Mouse (Mus musculus) CD8-positive naive resting alpha-beta T cell, adult 2 months (primary cell): ENCODE measurements around the gene Hoxd8.

Source experiments
- DNase-seq, 2 experiments: peaks; one replicate each; pipeline ENCODE4 v3.0.0; 2022; ENCODE audit warnings: low read depth in 2 of 2, low spot score in 2 of 2

Gene Hoxd8

GRCm38 (mm10) chr2:74685059-74685603, 19.3 kb upstream of the Hoxd8 start:
- DNase-seq, result no peak

- DNase-seq, result no peak
Measured at GRCm38 (mm10) chr2:74686301-74686987, 18.0 kb upstream of the Hoxd8 start.

- DNase-seq, result no peak
Measured at GRCm38 (mm10) chr2:74686988-74687697, 17.3 kb upstream of the Hoxd8 start.

GRCm38 (mm10) chr2:74687698-74688555, 16.5 kb upstream of the Hoxd8 start:
- DNase-seq, result no peak

DNA sequence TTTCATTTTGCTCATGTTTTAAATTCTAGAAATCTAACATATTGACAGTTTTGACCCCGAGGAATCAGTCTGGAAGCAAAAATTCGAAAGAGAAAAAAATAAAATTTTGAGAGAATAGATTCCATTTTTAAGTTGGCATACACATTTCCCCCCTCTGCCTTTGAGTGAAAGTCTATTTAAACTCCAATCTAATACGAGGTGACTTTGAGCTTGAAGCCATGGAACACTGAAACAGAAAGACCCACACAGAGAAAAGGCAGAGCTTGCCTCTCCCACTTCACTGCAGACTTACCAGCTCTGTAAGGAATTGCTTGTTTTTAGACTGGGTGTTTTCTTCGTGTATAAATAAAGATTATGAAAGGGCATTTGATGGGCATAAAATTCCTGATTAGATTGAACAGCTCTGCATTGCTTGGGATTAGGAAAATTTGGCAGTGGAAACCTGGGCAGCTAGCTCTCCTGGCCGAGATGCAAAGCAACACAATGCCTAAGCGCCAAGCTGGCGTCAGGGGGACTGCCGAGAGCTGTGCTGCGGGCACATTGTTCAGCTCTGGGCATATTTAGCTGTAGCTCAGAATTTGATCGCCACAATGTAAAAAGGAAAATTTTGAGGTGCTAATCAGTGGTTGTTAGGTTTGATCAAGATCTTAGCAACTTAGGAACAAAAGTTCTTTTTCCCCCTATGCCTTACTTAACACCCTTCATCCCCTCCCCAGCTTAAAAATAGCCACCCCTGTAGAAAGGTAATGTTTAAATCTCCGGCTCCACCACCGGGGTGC, 15.4 kb upstream of the Hoxd8 start:
- DNase-seq, result no peak

DNA sequence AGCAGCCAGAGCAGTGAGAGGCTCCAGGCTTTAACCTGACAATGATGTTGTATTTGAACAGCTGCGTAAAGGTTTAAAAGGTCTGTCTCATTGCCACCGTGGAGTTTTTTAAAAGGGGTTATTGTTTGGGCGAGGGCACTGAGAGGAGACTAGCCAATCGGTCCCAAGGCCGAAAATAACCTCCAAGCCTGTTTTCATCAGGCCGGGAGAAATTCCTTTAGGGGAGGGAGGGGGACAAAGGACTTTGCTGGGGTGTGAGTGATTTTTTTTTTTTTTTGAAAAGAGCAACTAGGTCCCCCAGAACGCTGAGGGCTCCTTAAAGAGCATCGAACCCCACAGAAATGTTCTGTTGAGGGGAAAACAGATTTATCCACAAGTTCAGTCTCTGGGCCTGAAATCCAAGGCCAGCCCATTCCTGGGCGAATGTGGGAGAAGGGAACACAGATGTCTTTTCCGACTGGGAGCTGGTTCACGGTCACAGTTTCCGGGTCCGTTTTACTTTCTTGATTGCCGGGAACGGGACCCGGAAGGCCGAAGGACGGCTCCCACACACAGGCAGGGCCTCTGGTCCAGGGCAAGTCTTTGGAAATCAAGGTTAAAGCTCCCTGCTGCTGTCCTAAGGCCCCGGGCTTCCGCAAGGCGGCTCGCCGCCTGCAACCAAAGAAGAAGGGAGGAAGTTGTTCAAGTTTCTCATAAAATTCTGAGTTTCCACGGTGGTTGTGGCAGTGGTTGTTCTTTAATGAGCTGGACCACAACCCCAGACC, 14.7 kb upstream of the Hoxd8 start:
- no peak for DNase-seq

- DNase-seq, result no peak
Measured at GRCm38 (mm10) chr2:74690338-74690716, 14.1 kb upstream of the Hoxd8 start.

DNA sequence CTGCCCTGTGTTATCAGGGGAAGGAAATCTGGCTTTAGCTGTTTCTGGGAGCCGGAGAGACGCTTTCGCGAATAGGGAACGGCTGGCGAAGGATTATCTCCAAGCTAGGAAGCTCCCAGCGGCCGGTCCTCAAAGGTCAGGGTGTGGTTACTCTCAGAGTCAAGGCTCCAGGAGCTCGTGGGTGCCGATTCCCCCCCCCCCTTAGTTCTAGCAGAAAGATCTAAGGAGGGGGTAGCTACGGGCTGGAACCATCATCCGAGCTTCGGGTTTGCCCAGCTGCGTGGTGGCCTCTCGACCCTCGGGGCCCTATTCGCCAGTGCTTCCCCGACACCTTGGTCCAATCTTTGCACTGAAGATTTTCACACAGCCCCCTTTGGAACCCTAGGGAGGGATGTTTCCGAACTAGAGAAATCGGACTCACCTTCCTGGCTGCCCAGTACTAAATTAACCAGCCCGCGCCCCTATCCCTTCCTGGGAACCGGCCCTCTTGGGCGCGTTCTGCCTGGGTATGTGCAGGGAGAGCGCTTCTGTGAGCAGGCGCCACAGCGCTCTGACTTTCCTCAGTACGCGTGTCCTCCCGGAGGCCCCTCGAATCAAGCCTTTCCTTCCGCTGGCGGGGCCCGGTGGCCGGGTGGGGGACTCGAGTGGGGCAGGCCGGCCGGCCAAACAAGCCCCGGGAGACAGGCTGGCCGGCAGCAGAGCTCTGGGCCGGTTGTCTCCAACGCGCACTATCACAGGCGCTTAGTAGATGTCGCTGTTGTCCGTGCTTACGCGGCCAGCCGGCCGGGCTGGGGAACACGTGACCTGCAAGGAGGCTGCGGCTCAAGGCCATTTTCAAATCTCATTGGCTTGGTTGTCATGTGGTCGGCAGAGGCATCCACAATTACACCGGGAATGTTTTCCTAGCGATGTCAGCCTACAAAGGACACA, 13.1 kb upstream of the Hoxd8 start, which contains the start of gene Hoxd10:
Hoxd10 (plus strand) TSS at position 903 of the 930 bp plus-strand sequence.
- no peak for DNase-seq

GRCm38 (mm10) chr2:74691995-74692807, 12.2 kb upstream of the Hoxd8 start:
- no peak for DNase-seq

DNA sequence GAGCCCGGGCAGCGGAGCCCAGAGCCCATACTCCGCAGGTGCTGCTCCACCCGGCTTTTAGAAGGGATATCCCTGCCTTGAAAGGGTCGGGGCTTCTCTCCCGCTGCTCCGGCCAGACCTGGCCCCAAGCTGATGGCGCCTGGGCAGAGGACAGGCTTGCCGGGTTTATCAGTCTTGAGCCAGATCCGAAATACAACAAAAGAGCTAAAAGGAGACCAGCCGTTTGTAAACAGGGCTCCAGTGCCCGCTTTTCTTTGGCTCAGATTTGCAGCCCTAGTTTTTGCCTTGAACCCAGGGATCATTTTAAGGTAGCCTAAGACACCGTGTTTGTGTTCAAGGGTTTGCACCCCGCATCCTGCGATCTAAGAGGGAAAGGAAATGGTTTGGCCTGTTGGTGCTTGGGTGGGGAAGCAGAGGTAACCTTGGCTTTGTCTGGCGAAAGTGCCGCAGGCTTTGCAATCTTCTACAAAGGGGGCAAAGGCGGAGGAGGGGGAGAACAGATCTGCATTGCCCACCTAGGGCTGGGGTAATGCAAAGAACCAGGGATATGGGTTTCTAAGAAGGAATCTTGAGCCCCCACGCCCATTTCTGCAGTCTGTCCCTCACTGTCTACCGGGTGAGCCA, 11.5 kb upstream of the Hoxd8 start:
- no peak for DNase-seq

GRCm38 (mm10) chr2:74693432-74693827, 11.0 kb upstream of the Hoxd8 start:
- no peak for DNase-seq

- no peak for DNase-seq
Measured at GRCm38 (mm10) chr2:74694066-74694465, 10.3 kb upstream of the Hoxd8 start.

- DNase-seq, result no peak
Measured at GRCm38 (mm10) chr2:74695383-74695782, 9.0 kb upstream of the Hoxd8 start.

DNA sequence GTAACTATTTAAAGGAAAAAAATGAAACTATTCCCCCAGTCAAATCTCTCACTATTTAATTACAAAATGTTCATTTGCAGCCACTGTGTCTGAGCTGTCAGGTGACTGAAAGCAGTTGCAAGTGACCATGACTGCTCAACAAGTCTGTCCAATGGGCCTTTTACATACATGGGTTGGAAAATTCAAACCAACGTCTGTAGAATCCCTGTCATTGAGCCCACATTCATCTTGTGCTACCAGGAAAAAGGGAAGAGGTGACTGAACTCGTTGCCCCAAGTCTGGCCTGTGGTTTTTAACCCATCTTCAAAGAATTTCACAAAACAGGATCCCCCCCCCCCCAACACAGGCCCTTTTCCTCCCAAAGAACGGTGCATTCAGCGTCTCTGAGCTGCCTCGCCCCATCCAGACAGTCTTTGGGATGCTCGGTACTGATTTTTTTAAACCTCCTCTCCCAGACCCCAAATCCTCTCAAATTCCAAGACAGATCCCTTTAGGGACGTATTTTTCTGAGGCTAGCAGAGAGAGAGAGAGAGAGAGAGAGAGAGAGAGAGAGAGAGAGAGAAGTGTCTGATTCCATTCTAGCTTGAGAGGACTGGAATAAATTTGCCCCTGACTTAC, 8.5 kb upstream of the Hoxd8 start:
- no peak for DNase-seq

GRCm38 (mm10) chr2:74696442-74697335, 7.7 kb upstream of the Hoxd8 start:
- no peak for DNase-seq

DNA sequence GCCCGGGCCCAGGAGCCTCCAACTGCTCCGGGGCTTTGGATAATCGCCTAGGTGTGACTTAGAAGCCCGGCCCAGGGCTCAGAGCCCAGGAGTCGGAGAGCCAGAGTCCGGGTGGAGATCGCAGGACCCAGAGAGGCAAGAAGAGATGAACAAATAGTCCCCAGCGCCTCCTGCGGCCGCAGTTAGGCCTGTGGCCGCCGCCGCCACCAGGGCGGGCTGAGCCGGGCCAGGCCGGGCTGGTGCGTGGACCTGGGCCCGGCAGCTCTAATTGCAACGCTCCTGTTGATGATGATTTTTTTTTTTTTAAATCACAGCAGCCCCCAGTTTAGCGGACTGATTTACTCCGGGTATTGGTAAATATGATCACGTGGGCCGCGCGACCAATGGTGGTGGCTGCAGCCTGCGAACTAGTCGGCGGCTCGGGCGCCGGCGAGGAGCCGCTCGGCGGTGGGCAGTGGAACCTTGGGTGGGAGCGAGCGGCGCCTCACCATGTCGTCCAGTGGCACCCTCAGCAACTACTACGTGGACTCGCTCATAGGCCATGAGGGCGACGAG, 6.8 kb upstream of the Hoxd8 start, which contains the start of gene Hoxd9:
Hoxd9 (plus strand) TSS at position 161 of the 555 bp plus-strand sequence.
- no peak for DNase-seq
